ENCODE assay signal across 9 mouse cellular contexts in genomic region chr2:120499971-120500471, GRCm38 (mm10). TPM values are rescaled to one million over a fixed set of nuclear protein-coding genes. Genes with fewer than 3 reads are reported as not detected.
DNase-seq lines count a peak whose midpoint lies in the region; ATAC-seq lines count a peak whose summit lies in the region.
"Had no signal": no experiment of that assay in that cellular context is flagged by ENCODE, and none has a peak within 500 bp of the region (broad histone marks: within the 10 kb centered on the region; RNA-seq: fewer than 3 reads in every experiment).

No protein-coding gene starts in this region.

- peak; percentile 13 to 22 for DNase-seq in B cell, adult 2 months
- DNase-seq in T-cell, adult 2 months (ENCODE audit: low spot score) = peak; percentile 50
- DNase-seq in spleen, postnatal 10 days (ENCODE audit: low spot score in 2 of 2) = peak; percentile 16 to 38
- DNase-seq in adrenal gland, postnatal 10 days = no peak
- DNase-seq in urinary bladder, postnatal 10 days (ENCODE audit: low spot score) = no peak
- no peak for DNase-seq in testis, postnatal 14 days (ENCODE audit: low spot score)
- DNase-seq: embryo, embryonic 11 days; heart, adult 18-20 months had no signal

- H3K4me2 ChIP-seq in liver, embryonic 15.5 days = no peak overlapping the region

- H3K27ac ChIP-seq in liver, embryonic 15.5 days (replicated peaks) = no peak overlapping the region

- H3K36me3 ChIP-seq in liver, embryonic 15.5 days (replicated peaks) = peaks cover 1% of the 10 kb centered on the region; the same call in 1 of the 2 replicates

- H3K9me3 ChIP-seq in liver, embryonic 15.5 days (replicated peaks) = no peaks in the 10 kb centered on the region

- peak; percentile 52 for ATAC-seq in liver, embryonic 15.5 days (ENCODE audit: insufficient read depth)

- WGBS in liver, embryonic 15.5 days (ENCODE audit: insufficient replicate concordance) = 12% methylated on average over 6 of the region's 6 CpGs

- H3K4me1 ChIP-seq in liver, embryonic 15.5 days (replicated peaks) = peaks cover 2% of the 10 kb centered on the region; the same call in 1 of the 2 replicates

- no peaks in the 10 kb centered on the region for H3K27me3 ChIP-seq in liver, embryonic 15.5 days

- no peak overlapping the region for H3K4me3 ChIP-seq in liver, embryonic 15.5 days (replicated peaks)

- H3K9ac ChIP-seq in liver, embryonic 15.5 days = no peak overlapping the region

RNA-seq across cellular contexts. Expression of gene Capn3, which starts 44.2 kb away (rescaled TPM):
- polyA plus RNA-seq in liver, embryonic 15.5 days (2015; fragmentation: Nextera tagmentation; extraction: Ambion mirVana) = 3.5 and 4.9 TPM in 2 replicates
- 1 to 10 TPM; 4.7 to 6.5 TPM for total RNA-seq in adrenal gland, postnatal 10 days (2021)

Comparison
In these comparisons a context has a peak if more than half of its experiments do, and no peak if none do; other contexts are left out.
1. DNase-seq: peak in B cell, adult 2 months (2 of 2), T-cell, adult 2 months (single experiment) and spleen, postnatal 10 days (2 of 2); none in adrenal gland, postnatal 10 days (single experiment), urinary bladder, postnatal 10 days (single experiment) and testis, postnatal 14 days (single experiment).